Mouse (Mus musculus) 3T3-L1 (cell line): ENCODE measurements at regions not wholly inside any gene's neighbourhood (a gene's known extent, or its start where the extent isn't known, plus 50 kb on each side); places are given as distances from the start of the nearest gene placed in this dataset.

ENCODE experiments used
- DNase-seq: peaks from one replicate; pipeline ENCODE4 v3.0.0-alpha.2; 2015; ENCODE audit warnings: low read depth, low spot score

- DNase-seq = no peak
Observed at GRCm38 (mm10) chr7:37336171-37336850, 437.1 kb downstream of the Zfp536 start.

- DNase-seq = peak; percentile 12
Observed at GRCm38 (mm10) chr7:37336851-37337531, 436.4 kb downstream of the Zfp536 start.

- no peak for DNase-seq
Observed at GRCm38 (mm10) chr7:37337616-37338015, 435.8 kb downstream of the Zfp536 start.

DNA sequence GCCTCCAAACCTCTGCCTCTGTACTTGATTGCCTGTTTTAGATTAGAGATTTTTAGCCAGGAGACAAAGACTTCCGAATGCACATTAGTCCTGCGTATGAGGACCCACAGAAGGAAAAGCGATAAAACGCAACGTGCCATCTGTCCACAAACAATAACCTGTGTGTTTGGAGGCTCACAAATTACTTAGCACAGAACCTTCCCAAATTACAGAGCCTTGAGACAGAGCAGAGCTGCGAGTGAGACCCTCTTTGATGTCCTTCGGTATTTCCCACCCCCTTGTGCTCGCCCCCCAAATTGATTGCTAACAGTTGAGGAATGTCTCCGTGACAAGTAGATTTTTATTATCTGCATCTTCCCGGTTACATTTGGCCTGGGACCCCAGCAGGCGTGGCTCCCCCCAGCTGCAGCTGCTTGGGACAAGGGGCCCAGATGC, 435.4 kb downstream of the Zfp536 start:
- no peak for DNase-seq

DNA sequence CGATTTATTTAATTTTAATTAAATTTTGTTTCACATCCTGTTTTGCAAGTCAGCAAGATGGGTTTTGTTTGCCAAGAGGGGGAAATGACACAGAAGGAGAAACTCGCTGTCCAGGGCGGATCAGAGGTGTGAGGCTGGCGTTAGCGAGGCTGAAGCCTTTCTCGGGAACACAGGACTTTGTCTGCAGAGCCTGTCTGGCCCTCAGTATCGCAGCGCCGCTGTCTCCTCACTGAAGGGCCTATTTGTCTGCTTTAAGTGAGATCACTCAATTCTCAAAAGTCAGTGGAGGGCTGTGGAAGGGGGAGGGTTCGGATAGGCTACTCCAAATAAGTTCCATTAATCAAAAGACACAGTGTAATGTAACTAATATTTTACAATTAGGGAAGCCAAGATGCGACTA, 430.8 kb downstream of the Zfp536 start:
- DNase-seq = no peak

GRCm38 (mm10) chr7:37343021-37343593, 430.3 kb downstream of the Zfp536 start:
- no peak for DNase-seq

GRCm38 (mm10) chr7:37343691-37344233, 429.7 kb downstream of the Zfp536 start:
- no peak for DNase-seq

DNA sequence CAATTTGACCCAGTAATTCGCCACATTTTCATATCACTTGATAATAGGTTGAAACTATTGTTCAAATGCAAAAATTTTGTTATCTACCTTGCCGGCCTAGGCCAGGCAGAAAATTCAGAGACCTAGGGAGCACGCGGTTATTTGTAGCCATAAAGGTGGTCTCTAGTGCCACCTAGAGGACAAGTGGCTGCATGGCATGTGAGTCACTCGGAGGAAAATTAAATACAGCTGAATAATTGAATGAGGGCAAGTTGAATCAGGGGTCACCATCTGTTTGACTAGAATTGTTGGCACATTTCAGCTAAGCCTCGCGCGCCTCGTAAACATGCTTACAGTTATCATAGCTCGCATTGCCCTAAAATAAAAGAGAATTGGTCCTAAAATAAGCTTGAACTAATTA, 427.4 kb downstream of the Zfp536 start:
- peak; percentile 72 for DNase-seq

GRCm38 (mm10) chr7:37357647-37358395, 415.6 kb downstream of the Zfp536 start:
- DNase-seq = peak; percentile 85

- peak; percentile 22 for DNase-seq
Observed at GRCm38 (mm10) chr7:37358492-37358891, 414.9 kb downstream of the Zfp536 start.

GRCm38 (mm10) chr7:37359473-37359872, 414.0 kb downstream of the Zfp536 start:
- DNase-seq = no peak

- DNase-seq = peak; percentile 54
Observed at GRCm38 (mm10) chr7:37360171-37360570, 413.3 kb downstream of the Zfp536 start.

- DNase-seq = no peak
Observed at GRCm38 (mm10) chr7:37361802-37362441, 411.5 kb downstream of the Zfp536 start.

DNA sequence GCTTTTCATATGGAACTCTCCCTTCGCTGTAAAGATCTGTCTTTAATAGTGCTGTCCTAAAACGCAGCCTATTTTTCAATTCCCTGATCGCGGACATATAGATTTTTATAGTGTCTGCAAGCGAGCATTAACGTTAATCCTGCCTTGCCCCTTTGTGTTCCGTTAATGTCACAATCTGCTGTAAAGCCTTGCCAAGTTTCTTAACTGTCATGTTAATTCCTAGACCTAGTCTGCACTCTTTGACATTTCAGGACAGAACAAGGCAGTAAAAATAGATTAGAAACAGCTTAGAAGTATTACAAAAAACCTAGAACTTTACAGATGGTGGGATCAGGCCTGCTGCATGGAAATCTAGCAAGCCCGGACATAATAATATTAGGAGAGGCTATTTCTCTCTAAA, 410.6 kb downstream of the Zfp536 start:
- DNase-seq = no peak

DNA sequence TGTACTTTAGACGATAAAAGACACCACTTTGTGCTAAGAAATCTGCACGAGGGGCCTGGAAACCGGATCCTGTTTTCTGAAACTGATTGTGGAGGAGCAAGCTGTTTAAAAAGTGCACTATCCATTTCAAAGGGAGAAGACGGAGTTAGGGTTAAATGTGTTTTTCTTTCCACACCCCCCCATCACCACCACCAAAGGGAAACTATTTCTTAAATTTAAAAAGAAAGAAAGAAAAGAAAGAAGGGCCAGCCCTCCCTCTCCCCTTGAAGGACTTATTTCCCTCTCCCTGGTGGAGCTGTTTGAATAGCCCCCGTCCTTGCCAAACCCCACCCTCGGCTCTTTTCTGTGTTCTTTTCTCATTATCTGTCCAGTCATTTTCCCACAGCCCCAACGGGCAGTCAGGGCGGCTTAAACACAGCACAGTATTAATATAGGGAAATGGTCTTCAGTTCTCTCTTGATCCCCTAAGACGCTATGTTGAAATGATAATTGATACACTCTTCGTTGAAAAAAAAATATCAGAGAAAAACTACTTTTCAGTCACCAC, 409.7 kb downstream of the Zfp536 start:
- DNase-seq = no peak

DNA sequence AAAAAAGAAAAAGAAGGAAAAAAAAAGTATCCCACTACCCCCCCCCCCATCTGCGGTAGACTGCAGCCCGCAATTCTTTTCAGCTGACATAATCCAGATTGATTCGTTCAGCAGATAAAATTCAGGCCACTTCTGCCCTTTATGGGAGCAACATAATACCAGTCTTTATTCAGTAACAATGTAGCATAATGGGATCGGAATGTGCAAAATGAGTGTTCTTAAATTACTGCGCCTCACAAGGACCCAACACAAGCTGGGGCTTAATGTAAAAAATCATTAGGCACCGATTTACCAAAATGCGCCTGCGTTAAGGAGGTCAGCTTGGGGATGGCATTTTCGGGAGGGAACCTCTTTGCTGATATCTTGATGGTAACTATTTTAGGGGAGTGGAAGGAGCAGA, 409.2 kb downstream of the Zfp536 start:
- peak; percentile 25 for DNase-seq

DNA sequence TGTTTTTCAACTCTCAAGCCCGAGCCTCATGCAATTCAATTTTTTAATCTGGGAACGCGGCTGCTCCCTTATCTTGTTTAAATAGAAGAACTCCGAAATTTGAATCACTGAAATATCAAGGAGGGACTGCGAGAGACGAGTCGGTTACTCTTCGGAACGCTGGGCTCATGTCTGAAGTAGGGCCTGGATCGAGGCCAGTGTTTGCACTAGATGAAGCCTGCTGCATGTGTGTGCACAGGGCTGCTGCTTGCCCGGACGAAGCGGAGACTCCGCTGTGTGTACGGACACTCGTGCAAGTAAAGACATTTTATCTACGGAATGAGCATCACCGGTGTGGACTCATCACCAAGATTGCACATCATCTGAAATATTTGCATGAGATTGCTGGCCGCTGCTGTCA, 407.4 kb downstream of the Zfp536 start:
- no peak for DNase-seq

DNA sequence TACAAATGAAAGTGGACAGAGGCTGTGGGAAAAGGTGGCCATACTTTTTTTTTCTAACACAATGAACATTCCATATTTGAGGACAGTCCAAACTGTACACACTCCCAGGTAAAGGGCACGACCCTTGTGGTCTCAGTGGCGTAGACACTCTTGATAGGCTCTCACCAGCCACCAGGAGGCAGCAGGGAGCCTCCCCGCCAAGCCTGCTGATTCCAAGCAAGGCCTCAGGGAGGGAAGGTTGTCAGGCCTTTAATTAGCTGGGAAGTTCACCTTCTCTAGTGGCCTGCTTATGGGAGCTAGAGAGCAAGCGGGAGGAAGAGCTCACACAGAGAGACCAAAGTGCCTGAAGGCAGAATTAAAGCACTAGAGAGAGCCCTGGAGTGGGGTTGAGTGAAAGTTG, 403.7 kb downstream of the Zfp536 start:
- DNase-seq = no peak

DNA sequence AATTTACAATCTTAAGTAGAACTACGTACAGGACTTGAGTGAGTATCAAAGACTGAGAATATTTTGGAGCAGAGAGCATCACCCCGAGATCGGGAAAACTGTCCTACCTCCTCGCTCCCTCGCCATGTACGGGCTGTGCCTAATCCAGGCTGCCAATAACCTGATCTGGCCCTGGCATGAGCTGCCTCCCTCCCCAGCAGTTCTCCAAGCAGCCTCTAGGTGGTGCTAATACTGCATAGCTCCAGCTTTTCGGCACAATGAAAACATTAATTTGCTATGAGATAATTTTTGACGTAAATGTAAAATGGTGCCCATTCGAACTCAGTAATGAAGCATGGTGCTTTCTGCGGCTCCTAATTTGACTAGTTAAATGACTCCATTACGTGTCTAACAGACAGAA, 399.6 kb downstream of the Zfp536 start:
- DNase-seq = peak; percentile 73

GRCm38 (mm10) chr7:37375044-37375443, 398.4 kb downstream of the Zfp536 start:
- DNase-seq = no peak

- peak; percentile 18 for DNase-seq
Observed at GRCm38 (mm10) chr7:37375591-37375990, 397.9 kb downstream of the Zfp536 start.
